Mouse (Mus musculus): ENCODE data around the gene Lgals1.

DNA sequence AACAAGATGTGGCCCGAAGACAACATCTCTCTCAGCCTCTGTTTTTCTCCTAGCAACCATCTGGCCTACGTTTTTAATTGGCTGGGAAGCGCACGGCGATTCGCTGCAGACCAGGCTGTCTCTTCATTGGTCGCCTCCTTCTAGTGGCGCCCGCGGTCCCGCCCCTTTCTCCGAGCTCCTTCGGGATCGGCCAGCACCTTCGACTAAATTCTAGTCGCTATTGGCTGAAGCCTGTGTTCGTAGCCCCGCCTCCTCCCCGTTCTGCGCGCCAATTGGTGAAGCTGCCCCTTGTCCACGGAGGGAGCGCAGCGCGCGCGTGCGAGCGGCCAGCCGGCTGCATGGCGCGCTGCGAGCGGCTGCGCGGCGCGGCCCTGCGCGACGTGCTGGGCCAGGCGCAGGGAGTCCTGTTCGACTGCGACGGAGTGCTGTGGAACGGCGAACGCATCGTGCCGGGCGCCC is 12.9 kb upstream of the Lgals1 start, which contains the start of gene Pdxp:
- TF ChIP-seq CTCF (IDR thresholded peaks at IDR 0.05; ENCODE audit: low read depth) (no peak), EP300 (optimal IDR thresholded peaks at IDR 0.05) (no peak)

Data from stomach, postnatal 0 days (tissue).